Mouse (Mus musculus): ENCODE results near the gene Nenf.

The Nenf gene

DNA sequence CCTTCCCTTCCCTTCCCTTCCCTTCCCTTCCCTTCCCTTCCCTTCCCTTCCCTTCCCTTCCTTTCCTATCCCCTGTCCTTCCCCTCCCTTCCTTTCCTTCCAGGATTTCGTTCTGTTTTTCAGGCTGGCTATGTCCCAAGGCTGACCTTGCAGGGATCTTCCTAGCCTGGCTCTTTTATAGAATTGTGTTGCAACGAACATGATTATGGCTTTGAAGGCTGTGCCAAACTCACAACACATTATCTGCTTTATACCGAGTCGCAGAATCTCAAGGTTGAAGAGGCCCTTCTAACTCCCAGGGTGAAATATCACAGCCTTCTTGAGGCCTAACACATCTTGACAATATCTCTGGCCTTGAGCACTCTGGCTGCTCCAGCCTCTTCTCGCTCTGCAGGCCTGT lies 692 bp upstream of the Nenf start:
- DNase-seq (ENCODE audit: low spot score), result no peak

DNA sequence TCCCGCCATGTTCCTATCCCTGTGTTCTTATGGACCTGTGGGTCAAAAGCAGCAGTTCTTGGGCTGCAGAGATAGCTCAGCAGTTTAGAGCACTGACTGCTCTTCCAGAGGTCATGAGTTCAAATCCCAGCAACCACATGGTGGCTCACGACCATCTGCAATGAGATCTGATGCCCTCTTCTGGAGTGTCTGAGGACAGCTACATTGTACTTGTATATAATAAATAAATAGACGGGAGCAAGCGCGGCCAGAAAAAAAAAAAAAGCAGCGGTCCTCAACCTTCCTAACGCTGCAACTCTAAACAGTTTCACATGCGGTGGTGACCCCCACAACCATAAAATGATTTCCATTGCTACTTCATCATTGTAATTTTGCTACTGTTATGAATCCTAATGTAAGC lies 1.2 kb downstream of the Nenf start:
- DNase-seq (ENCODE audit: low spot score), result no peak

DNA sequence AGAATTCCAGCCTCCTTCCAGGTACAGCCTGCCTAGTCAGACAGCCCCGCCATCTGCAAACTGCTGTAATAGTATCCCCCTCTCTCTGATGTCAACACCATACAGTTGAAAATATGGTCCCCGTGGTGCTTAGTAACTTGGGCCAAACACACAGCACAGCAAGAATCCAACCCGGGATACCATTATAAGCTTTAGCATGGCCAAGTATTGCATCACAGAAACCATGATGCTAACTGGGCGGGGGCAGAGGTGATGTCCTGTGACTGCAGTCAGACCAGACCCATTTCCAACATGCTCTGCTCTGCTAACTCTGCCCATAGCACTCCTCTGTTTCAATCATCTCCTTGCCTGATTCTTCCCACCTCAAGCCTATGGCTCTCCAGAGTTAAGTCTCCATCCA lies 4.1 kb downstream of the Nenf start:
- no peak for DNase-seq (ENCODE audit: low spot score)

DNA sequence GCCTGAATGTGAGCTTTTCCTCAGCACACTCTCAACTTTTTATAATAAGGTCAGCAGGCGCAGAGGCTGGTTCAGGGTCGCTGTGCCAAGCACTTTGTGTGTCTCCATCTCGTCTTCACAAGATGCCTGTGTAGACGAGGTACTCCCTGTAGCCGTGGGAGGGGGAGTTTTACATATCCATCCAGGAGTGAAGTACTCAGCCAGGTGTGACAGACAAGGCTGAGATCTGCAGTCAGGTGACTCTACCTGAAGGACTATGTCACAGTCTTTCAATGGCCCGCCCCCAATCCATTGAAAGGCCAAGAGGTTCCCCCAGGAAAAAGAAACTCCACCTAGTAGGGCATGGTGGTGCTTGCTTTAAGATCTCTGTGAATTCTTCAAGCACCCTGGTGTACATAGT lies 4.8 kb downstream of the Nenf start:
- DNase-seq (ENCODE audit: low spot score), result no peak

DNA sequence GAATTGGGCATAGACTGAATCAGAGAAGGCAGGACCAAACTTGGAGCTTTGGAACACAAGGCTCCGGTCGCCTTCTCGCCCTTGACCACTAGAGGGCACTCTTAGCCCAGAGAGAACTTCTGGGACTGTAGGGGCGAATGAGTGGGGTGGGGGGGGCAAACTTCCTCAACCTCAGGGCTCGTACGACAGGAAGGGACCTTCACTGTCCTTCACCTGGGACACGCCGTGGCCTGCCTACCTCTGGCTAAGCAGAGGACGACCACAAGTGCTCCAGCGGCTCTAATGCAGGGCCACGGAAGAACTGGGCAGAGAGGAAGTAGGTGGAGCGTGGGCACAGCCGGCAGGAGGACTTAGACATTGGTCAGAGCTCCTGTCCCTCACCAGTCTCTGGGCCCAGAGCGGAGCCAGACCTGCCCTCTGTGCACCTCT lies 5.5 kb downstream of the Nenf start:
- peak; percentile 75 for DNase-seq (ENCODE audit: low spot score)

DNA sequence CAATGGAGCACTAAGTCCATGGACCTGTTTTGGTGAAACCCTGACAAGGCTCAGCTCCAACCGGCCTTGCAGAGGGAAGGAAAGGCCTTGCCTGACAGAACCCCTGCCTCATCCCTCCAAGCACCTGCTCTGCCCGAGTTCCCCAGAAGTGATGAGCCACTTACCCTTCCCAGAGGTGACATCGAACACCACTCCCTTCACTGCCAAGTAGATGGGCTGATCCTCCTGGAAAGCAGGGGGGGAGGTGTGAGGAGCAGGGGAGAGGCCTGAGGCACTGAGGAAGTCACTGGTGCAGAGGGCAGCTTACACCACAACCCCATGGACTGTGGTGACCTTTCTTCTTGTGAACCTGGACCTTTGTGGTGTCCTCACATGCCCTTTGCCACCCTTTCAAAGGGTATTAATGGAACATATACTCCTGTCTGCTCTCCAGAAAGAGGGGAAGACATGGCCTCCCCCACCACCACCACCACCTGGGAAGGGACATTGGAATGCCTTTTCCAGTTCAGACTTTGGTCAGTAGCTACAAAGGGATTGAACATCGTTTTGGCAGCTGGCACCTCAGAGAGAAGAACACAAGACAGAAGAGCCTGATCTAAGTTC lies 6.6 kb downstream of the Nenf start:
- no peak for DNase-seq (ENCODE audit: low spot score)

DNA sequence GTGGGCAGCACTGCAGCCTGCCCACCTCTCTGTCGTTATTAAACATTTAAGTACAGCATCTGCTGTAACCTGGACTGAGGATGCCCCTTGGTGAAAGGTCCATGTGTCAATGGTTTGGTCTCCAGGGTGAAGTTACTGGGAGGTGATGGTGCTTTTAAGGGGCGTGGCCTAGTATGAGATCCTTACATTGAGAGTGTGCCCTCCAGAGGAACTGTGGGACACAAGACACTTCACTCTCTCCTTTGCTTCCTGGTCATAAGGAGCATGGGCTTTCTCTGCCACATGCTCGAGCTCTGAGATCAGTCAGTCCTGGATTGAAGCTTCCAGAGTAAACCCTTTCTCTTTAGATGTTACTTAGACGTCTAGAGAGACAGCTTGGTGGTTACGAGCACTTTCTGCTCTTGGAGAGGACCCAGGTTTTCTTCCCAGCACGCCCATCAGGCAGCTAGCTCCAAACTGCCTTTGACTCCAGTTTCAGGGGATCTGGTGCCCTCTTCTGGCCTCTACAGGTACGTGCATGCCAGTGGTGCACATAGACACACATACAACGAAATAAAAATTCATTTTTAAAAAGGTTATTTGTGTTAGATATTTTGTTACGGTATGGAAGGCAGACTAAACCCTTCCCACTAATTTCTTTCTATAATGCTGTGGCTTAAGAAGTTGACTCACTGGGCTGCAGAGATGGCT lies 10.1 kb downstream of the Nenf start:
- no peak for DNase-seq (ENCODE audit: low spot score)

DNA sequence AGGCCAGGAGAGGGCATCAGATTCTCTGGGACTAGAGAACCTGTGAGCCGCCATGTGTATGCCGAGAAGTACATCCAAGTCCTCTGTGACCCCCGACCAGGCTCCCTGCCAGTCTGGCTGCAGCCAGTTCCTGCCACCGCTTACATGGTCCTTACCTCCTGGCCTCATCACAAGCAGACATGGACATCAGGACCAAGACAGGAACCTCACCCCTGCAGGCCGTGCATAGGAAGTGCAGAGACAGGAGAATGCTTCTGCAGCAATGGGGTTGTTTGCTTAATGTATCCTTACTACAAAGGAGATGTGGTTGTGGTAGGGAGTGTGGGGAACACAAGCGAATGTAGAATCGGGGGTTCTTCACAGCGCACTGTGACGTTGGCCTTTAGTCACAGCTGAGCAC lies 11.7 kb downstream of the Nenf start:
- DNase-seq (ENCODE audit: low spot score), result no peak

DNA sequence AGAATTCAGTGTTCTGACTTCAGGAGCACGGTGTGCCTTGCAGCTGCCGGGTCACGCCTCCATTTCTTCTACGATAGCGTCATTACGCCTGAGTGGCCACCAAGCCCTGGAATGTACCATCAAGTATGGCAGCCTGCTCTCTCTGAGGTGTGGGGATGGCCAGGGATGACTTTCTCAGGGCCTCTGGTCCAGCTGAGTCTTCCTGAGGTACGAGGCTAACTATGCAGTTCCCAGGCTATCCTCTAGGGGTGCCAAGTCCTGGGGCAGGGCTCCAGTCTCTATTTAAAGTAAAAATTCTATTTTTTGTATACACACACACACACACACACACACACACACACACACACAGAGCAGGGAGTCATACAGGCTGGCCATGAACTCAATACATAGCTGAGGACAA lies 12.4 kb downstream of the Nenf start:
- DNase-seq (ENCODE audit: low spot score), result no peak

DNA sequence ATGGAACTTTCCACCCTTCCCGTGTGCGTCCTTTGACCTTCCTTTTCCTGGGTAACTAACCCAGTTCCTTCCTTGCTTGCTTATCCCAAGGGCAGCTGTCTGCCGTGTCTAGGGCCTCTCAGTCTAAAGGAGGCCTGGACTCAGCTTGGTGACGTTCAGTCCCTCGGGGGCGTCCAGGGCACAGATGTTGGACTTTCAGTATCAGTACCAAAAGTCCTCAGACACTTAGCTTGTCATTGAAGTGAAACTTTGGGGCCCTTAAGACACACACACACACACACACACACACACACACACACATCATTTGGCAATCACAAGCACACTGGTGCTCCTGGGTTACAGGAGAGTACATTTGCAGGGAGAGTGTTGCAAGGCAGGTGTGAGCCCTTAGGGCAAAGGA lies 13.8 kb downstream of the Nenf start:
- no peak for DNase-seq (ENCODE audit: low spot score)

DNA sequence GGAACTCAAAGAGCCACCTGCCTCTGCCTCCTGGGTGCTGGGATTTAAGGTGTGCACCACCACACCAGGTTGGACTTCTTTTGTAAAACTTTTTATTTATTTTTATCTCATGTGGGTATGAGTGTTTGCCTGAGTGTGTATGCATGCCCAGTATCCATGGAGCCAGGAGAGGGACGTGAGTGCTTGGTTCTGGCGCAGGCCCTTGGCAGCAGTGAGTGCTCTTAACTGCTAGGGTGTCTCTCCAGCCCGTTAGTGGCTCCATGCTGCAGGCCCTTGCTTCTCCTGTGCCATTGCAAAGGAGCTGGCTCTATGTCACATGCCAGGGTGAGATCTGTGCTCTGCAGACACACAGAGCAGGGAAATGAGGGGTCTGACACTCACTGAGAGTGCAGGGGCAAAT lies 14.3 kb downstream of the Nenf start:
- no peak for DNase-seq (ENCODE audit: low spot score)

DNA sequence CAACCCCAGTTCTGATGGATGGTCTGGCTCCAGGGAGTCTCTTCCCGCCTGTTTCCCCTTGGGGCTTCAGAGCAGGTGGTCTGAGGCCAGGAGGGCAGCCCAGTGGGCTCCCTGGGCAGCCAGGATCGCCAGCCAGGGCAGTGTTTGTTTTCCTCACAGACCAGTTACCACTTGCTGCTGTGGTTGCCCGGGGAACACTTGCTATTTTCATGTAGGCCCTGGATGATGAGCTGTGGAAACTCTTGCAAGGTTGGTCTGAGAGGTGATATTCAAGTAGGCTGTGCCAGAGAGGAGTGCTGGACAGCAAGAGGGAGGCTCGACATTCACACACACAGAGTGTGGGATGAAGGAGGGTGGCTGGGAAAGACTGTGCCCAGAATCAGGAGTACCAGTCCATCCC lies 16.1 kb downstream of the Nenf start:
- no peak for DNase-seq (ENCODE audit: low spot score)

DNA sequence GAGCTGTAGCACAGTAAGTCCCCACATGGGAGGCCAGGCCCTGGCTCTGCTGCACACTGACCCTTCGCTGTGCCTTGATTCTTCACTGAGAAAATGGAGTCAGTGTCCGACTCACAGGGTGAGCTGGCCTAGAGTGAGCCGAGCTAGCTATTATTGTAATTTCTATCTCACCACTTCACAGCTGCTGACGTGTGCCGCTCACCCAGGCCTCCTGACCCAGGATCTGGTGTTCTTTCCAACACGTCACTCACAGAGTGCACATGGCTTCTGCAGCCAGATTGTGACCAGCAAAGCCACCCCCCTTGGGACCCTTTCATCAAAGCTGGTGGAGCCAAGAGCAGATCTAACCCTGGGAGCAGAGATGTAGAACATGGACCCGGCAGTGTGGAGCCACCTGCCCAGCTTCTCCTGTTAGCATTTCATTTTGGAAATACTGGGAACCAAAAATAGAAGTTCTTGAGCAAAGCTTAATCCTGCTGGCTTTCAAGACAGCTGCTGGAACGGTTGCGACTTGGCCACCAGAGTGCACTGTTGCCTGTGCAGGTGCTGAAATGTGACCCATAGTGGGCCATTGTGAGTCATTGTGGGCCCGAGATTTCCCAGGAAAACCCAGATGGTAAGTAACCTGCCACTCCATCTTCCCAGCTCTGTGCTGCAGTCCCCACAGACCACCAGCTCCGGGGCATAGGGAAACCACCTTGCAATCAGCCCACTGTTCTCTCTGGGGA lies 18.6 kb downstream of the Nenf start:
- DNase-seq (ENCODE audit: low spot score), result no peak

DNA sequence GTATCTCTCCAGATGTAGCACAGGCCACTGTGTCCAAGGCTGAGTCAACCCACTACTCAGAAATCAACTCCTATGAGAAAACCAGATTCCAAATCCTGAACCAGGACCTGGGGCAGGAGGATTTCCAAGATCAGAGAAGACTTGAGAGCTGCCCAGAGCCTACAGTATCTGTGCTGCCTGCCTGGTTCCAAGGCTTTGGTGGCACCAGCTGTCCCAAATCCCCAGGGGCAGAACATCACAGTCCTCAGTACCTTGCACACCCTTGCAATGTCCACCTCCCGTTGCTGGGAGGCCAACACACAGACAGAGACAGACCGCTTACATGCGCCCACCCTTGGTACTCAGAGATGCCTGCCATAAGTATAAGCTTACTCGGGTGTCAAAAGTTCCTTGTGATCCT lies 19.7 kb downstream of the Nenf start:
- DNase-seq (ENCODE audit: low spot score), result no peak

DNA sequence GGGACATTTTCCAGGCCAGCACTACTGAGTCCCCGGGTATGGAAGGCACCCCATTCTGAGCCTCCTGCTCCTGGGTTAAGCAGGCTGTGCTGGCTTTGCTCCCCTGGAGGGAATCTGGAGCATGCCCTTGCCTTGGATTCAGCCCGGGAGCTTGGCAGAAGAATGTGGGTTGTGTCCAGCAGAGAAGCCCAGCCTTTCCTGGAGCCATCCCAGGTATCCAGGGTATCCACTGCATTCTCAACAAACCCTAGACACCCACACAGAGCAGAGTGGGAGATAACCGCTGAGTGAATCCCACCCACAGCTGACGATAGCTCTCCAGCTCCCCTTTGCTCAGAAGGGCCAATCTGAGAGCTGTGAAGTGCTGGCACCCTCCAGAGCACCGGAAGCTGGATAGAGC lies 21.5 kb downstream of the Nenf start:
- DNase-seq (ENCODE audit: low spot score), result no peak

DNA sequence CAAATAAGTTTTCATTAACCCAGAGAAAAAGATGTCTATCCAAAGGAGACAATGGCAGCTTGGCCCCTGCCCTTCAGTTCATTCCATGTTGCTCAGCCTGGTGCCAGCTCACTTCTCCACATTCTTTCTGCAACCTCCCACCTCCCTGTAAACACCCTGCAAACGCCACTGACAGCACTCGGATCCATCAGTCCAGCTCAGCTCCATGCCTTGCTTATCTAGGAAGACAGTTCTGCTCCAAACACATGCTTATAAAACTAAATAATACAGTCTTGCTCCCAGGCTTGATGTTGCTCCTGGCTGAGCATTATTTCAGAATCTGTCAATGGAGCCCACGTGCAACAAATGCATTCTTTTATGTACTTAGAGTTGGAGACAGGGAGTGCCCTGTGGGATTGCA lies 22.2 kb downstream of the Nenf start:
- no peak for DNase-seq (ENCODE audit: low spot score)

DNA sequence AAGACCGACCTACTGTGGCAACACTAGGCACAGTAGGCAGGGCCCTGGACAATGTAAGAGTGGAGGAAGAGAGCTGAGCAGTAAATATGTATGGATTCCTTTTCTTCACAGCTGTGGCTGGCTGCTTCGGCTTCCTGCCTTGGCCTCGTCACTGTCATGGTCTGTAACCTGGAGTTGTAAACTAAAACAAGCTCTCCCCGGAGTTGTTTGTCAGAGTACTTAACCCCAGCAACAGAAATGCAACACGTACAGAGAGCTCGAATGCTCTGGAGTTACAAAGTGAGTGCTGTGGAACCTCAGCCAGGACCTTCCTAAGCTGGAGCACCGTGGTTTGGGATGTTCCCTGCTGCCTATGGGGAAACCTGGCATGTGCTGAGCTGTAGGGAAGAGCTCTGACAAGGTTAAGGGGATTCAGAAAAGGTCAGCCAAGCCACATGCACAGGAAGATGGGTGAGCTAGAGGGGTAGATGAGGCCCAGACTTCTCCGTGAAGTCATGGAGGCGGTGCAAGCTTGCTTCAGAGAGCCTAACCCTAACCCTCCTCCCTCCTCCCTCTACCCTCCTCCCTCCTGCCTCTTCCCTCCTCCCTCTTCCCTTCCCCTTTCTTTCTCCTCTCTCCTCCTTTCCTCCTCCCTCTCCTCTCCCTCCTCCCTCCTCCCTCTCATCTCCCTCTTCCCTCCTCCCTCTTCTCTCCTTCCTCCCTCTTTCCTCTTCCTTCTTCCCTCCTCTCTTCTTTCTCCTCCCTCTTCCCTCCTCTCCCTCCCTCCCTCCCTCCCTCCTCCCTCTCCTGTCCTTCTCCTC lies 23.8 kb downstream of the Nenf start:
- DNase-seq (ENCODE audit: low spot score), result no peak

DNA sequence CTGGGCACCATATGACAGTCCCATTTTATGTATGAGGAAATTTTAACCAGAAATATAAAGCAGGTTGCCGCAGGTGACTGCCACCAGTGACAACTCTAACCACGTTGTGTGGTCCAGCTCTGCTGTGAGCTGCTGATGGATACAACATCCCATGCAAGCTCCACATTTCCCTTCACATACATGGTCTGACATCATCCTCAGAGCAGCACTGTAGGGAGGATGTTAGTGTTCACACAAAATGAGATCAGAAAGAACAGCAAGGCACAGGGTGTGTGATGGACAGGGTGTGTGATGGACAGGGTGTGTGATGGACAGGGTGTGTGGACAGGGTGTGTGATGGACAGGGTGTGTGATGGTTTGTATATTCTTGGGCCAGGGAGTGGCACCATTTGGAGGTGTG lies 24.9 kb downstream of the Nenf start:
- no peak for DNase-seq (ENCODE audit: low spot score)

DNA sequence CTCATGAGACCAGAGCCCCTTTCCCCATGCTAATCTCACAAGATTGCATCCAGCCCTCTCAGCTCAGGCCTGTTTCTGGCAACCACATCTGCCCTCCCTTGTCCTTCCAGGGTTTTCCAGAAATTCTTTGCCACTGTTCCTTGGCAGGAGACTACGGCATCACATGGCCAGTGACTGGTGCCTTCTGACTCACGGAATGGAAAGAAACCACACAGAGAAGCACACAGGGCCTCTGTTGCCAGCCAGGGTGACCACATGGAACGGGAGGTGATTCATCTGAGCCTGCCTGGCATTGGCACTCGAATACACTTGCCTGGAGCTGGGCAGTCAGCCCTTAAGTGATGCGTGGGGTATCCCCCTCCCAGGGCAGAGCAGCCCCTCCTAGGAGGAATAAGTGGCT lies 25.6 kb downstream of the Nenf start:
- DNase-seq (ENCODE audit: low spot score), result no peak

DNA sequence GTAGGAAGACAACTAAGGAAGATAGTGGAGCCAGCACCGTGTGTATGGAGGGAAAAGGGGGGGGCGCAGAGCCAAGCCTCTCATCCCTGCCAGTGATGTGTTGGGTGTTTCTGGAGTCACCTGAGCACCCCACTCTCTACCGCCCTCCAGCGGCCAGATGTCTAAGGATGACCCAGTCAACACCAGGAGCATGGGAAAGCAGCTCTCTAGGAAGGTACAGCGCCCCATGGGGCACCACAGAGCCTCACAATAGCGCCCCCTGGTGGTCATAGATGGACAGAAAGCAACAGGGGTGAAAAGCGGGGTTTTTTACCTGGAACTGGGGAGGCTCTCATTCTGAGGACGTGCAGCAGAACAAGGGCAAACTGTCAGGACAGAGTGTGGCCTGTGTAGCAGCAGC lies 29.2 kb downstream of the Nenf start:
- DNase-seq (ENCODE audit: low spot score), result no peak

DNA sequence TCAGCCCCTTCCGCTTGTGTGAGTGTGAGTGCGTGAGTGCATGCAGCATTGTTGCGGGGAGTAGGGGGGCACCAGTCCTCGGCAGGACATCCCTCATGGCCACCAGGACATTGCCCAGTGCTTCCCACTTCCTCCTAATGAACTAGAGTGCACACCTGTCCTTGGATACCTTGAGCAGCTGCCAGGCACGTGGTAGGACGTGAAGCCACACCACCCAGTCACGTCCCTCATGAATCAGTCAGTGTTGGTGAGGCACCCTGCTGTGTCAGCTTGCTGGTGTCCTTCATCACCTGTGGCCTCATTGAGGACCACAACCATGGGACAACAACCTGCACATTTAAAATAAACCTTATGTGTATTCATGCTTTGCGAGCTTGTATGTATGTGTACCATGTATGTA lies 33.5 kb downstream of the Nenf start:
- no peak for DNase-seq (ENCODE audit: low spot score)

DNA sequence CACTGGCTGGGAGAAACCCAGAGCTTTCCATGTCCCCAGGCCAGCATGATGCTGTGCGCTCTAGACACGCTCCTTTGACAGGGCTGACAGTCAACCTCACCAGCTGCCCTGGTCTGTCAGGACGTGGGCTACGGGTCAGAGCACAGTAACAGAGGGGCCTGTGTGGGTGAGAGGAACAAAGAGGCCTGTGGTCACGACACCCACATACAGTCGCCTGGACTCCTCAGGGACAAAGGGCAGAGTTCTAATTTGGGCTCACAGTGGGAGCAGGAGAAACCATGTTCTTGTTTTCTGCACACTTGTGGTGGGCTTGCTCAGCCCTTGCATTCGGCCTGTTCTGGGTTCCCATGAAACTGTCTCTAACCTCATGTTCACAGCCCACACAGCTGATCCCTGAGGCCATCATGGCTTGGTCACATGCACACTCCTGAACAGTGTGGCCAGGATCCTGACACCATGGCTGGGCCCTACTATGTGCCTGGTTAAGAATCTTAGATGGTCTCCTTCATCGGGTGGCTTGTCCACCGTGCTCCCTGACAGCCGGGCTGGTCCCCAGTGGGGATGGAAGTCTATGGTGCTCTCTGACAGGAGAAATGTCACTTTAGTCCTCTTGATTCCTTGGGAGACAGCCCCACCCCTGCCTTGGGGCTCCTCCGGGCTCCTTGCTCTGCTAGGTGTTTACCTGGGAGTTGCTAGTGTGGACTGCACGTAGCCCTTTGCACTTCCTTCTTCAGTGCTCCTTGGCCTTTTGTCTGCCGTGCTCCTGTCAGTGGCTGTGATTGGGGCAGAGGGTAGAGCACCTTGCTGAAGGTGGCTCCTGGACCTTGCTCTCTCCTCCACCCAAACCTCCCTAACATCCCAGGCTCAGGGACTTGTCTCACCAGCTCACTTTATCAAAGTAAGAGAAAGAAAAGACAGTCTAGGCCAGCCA lies 34.6 kb downstream of the Nenf start:
- DNase-seq (ENCODE audit: low spot score), result no peak
